Mouse (Mus musculus) stomach, embryonic 14.5 days (tissue): Measurements from ENCODE around the gene Maml2. TPM values are rescaled to one million over a fixed set of nuclear protein-coding genes. Genes with fewer than 3 reads are reported as not detected.

Experiments used
- ATAC-seq: fragments of 200-750 bp; cut with Nextera tagmentation; 2 replicates; pipeline ENCODE4 v1.8.0; 2017; ENCODE audit warnings: low read depth, moderate TSS enrichment; ENCODE audit not compliant: insufficient number of reproducible peaks, insufficient read depth, low FRiP score
- H3K27ac ChIP-seq: fragments of 300-500 bp; sonication (generic); 2 replicates; pipeline ENCODE4 v1.5.1; 2014; ENCODE audit warnings: mild to moderate bottlenecking, low read length, moderate library complexity, mixed read lengths
- H3K27me3 ChIP-seq: fragments of 300-500 bp; sonication (generic); 2 replicates; pipeline ENCODE4 v1.6.1; 2014; ENCODE audit warnings: low read length, control low read depth, mixed read lengths; ENCODE audit not compliant: control insufficient read depth, insufficient read depth
- H3K36me3 ChIP-seq: fragments of 300-500 bp; sonication (generic); 2 replicates; pipeline ENCODE4 v1.6.1; 2014; ENCODE audit warnings: mild to moderate bottlenecking, control low read depth, low read length, moderate library complexity, mixed read lengths; ENCODE audit not compliant: control insufficient read depth, insufficient read depth
- H3K4me1 ChIP-seq: fragments of 300-500 bp; sonication (generic); 2 replicates; pipeline ENCODE4 v1.6.1; 2014; ENCODE audit warnings: low read length, control low read depth, mixed read lengths; ENCODE audit not compliant: control insufficient read depth, insufficient read depth
- H3K4me2 ChIP-seq: fragments of 300-500 bp; sonication (generic); replicated peaks from 2 replicates; pipeline ENCODE4 v1.6.1; 2014; ENCODE audit warnings: low read depth, low read length, control low read depth
- H3K4me3 ChIP-seq: fragments of 300-500 bp; sonication (generic); 2 replicates; pipeline ENCODE4 v1.5.1; 2014; ENCODE audit warnings: low read depth, low read length, control low read depth
- H3K9ac ChIP-seq: fragments of 300-500 bp; sonication (generic); replicated peaks from 2 replicates; pipeline ENCODE4 v1.6.1; 2014; ENCODE audit warnings: low read depth, mild to moderate bottlenecking, control low read depth, low read length, moderate library complexity, mixed read lengths
- H3K9me3 ChIP-seq: fragments of 300-500 bp; sonication (generic); 2 replicates; pipeline ENCODE4 v1.6.1; 2016; ENCODE audit warnings: low read depth, low read length, control low read depth; ENCODE audit not compliant: control insufficient read depth
- WGBS: fragments of 180-500 bp; shearing (Covaris S2); extraction: QIAGEN DNeasy Blood & Tissue Kit; methylation state at CpG from one replicate; pipeline ENCODE4 v1.1.7; 2014; 5-methylcytosine and 5-hydroxymethylcytosine counted together
- polyA plus RNA-seq: library from polyadenylated mRNA; unstranded; fragments of >200 nt; fragmentation: Nextera tagmentation; extraction: Ambion mirVana; gene quantifications from 2 replicates; pipeline ENCODE4 v1.2.1, GENCODE M21; 2014

Gene Maml2
- polyA plus RNA-seq, 1 experiment from 2014 or later: 12.7 TPM

GRCm38 (mm10) chr9:13303099-13303771 is 5.5 kb downstream of the Maml2 start:
- H3K9ac ChIP-seq: no peak overlapping the region
- no peaks in the 10 kb centered on the region for H3K36me3 ChIP-seq
- H3K27ac ChIP-seq: no peak overlapping the region
- no peak overlapping the region for H3K4me3 ChIP-seq
- H3K4me1 ChIP-seq: peaks cover 27% of the 10 kb centered on the region
- no peak for ATAC-seq
- 79% methylated on average over 5 of the region's 5 CpGs for WGBS
- no peaks in the 10 kb centered on the region for H3K27me3 ChIP-seq
- no peak overlapping the region for H3K4me2 ChIP-seq
- H3K9me3 ChIP-seq: no peaks in the 10 kb centered on the region

DNA sequence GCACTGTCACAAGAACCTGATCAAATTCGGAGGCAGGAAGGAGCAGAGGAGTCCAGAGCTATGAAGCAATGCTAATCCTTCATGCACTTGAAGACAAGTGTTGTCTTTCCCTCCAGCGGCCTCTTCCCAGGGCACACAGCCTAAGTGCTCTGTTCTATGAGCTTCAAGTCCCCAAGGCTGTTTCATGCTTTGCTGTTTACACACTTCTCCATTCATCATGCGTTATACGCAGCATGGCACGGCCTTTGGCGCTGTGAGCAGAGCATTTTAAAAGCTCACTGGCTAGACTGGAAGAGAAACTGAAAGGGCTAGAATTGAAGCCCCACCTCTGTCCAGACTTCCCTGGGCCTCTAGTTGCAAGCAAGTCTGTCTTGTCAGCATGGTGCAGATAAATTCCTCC is 6.2 kb downstream of the Maml2 start:
- H3K36me3 ChIP-seq: no peaks in the 10 kb centered on the region
- WGBS: 24% methylated on average over 6 of the region's 6 CpGs
- H3K9me3 ChIP-seq: no peaks in the 10 kb centered on the region
- H3K4me2 ChIP-seq: no peak overlapping the region
- H3K27me3 ChIP-seq: no peaks in the 10 kb centered on the region
- no peak overlapping the region for H3K4me3 ChIP-seq
- peaks cover 22% of the 10 kb centered on the region for H3K4me1 ChIP-seq
- ATAC-seq: peak; percentile 58
- H3K9ac ChIP-seq: no peak overlapping the region
- H3K27ac ChIP-seq: 0 out of 2 replicates have a peak overlapping the region, but pooled peaks have one; percentile 48

DNA sequence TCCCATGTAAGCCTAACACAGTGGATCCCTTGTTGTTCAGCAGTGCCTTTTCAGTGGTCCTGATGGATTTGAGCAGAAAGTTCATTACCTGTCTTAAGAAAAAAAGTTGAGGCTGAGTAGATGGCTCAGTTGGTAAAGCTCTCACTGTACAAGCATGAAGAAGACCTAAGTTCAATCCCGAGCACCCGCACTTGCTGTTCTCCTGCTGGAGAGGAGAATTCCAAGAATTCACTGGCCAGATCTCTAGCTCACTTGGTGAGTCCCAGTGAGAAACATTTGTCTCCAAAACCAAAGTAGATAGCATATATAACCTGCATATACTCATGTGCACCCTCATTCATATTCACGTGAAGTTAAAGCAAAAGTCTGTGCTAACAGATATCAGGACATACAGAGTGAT is 8.7 kb downstream of the Maml2 start:
- Histone ChIP-seq H3K9ac (no peak overlapping the region), H3K36me3 (no peaks in the 10 kb centered on the region), H3K4me1 (peaks cover 15% of the 10 kb centered on the region), H3K4me3 (no peak overlapping the region), H3K9me3 (no peaks in the 10 kb centered on the region), H3K27ac (no peak overlapping the region), H3K27me3 (no peaks in the 10 kb centered on the region), H3K4me2 (no peak overlapping the region)
- WGBS: 88% methylated on average over 3 of the region's 3 CpGs
- ATAC-seq: no peak

DNA sequence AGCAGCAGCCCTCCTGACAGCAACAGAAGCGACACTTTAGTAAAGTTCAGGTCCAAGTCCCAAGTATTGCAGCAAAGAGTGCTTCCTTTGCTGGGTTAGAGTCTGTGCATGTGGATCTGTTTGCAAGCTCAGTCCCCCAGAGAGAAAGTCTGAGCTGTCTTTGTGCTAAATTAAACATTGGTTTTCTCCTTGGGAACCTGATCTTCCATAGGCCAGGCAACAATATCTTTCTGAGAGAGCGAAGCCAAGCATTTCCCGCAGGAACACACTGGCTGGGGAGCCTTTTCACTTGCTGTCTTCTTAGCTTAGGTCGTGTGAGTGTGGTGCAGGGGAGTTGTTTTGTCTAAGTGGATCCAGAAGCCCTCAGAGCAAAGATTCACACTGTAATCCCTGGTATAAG is 9.5 kb downstream of the Maml2 start:
- Histone ChIP-seq H3K4me2 (no peak overlapping the region), H3K36me3 (no peaks in the 10 kb centered on the region), H3K4me1 (peaks cover 11% of the 10 kb centered on the region), H3K27ac (no peak overlapping the region), H3K27me3 (no peaks in the 10 kb centered on the region), H3K9me3 (no peaks in the 10 kb centered on the region), H3K4me3 (no peak overlapping the region), H3K9ac (no peak overlapping the region)
- 31% methylated on average over 4 of the region's 4 CpGs for WGBS
- no peak for ATAC-seq

DNA sequence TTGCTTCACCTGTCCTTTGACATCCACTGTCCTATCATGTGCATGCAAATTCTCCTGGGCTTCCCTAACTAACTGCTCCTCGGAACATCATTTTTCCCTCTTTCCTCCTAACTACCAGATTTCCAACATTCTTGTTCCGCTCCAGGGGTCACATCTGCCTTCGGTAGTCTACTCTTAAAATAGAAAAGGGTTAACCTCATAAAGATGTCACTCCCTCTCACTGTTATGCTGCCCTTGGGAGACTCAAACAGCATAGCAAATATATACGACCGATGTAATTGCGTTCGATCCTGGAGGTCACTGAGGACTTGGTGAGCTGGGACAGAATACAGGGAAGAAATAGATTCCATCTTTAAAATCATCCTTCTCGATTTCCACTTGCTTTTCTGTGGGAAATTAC is 11.0 kb downstream of the Maml2 start:
- no peak for ATAC-seq
- no peaks in the 10 kb centered on the region for H3K27me3 ChIP-seq
- H3K9ac ChIP-seq: no peak overlapping the region
- peaks cover 9% of the 10 kb centered on the region for H3K4me1 ChIP-seq
- H3K4me3 ChIP-seq: no peak overlapping the region
- no peak overlapping the region for H3K27ac ChIP-seq
- 82% methylated on average over 8 of the region's 8 CpGs for WGBS
- no peak overlapping the region for H3K4me2 ChIP-seq
- no peaks in the 10 kb centered on the region for H3K9me3 ChIP-seq
- no peaks in the 10 kb centered on the region for H3K36me3 ChIP-seq

- WGBS: 77% methylated on average over 7 of the region's 7 CpGs
- Histone ChIP-seq H3K27me3 (no peaks in the 10 kb centered on the region), H3K9ac (no peak overlapping the region), H3K9me3 (no peaks in the 10 kb centered on the region), H3K27ac (no peak overlapping the region), H3K4me1 (no peaks in the 10 kb centered on the region), H3K4me3 (no peak overlapping the region), H3K36me3 (no peaks in the 10 kb centered on the region), H3K4me2 (no peak overlapping the region)
- no peak for ATAC-seq
These were observed 12.1 kb downstream of the Maml2 start for GRCm38 (mm10) chr9:13309807-13310206.

DNA sequence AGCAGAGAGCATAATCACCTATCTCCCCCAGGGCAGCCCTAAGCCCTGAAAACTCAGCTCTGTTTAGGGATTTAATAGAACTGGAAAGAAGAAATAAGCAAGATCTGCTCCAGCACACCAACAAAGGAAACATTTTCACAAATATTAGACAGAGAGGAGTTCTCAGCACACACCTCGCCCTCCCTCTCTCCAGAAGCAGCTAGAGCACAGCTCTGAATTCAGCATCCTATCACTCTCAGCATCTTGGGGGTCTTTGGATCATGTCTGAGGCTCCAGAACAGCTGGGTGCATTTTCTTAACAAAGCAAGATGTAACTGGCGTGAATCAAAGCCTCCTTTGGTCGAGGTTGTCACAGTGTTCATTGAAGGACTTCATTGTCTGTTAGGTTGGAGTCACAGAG is 12.5 kb downstream of the Maml2 start:
- Histone ChIP-seq H3K36me3 (no peaks in the 10 kb centered on the region), H3K27ac (no peak overlapping the region), H3K4me3 (no peak overlapping the region), H3K4me2 (no peak overlapping the region), H3K4me1 (no peaks in the 10 kb centered on the region), H3K27me3 (no peaks in the 10 kb centered on the region), H3K9me3 (no peaks in the 10 kb centered on the region), H3K9ac (no peak overlapping the region)
- ATAC-seq: no peak
- WGBS: 65% methylated on average over 3 of the region's 3 CpGs

GRCm38 (mm10) chr9:13311094-13311493 is 13.3 kb downstream of the Maml2 start:
- no peaks in the 10 kb centered on the region for H3K36me3 ChIP-seq
- no peak overlapping the region for H3K4me2 ChIP-seq
- no peak overlapping the region for H3K27ac ChIP-seq
- no peaks in the 10 kb centered on the region for H3K27me3 ChIP-seq
- H3K4me3 ChIP-seq: no peak overlapping the region
- 46% methylated on average over 2 of the region's 2 CpGs for WGBS
- ATAC-seq: no peak
- no peak overlapping the region for H3K9ac ChIP-seq
- H3K9me3 ChIP-seq: no peaks in the 10 kb centered on the region
- no peaks in the 10 kb centered on the region for H3K4me1 ChIP-seq

DNA sequence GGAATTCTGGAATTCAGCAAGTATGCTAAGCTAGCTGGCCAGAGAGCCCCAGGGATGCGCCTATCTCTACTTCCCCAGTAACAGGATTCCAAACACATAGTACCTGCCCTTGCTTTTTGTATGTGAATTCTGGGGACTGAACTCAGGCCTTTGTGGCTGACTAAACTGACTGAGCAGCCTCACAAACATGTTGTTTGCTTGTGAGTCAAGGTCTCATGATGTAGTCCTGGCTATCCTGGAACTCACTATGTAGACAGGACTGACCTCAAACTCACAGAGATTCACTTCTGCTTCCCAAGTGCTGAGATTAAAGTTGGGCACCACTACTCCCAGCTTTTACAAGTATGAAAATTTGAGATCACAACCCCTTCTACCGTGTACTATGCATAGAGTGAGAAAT is 16.2 kb downstream of the Maml2 start:
- Histone ChIP-seq H3K4me1 (no peaks in the 10 kb centered on the region), H3K4me3 (no peak overlapping the region), H3K36me3 (no peaks in the 10 kb centered on the region), H3K9me3 (no peaks in the 10 kb centered on the region), H3K27me3 (no peaks in the 10 kb centered on the region), H3K27ac (no peak overlapping the region), H3K9ac (no peak overlapping the region), H3K4me2 (no peak overlapping the region)
- WGBS: 86% methylated on average over 2 of the region's 2 CpGs
- ATAC-seq: no peak
